Mouse (Mus musculus): ENCODE measurements around the gene Pga5.

Gene Pga5

GRCm38 (mm10) chr19:10665499-10665898, 12.4 kb downstream of the Pga5 start:
- DNase-seq (ENCODE audit: low spot score in 2 of 2): peak in 1 of 2 experiments; percentile 37

GRCm38 (mm10) chr19:10665093-10665492, 12.8 kb downstream of the Pga5 start:
- DNase-seq (ENCODE audit: low spot score in 2 of 2): no peak

- no peak for DNase-seq (ENCODE audit: low spot score in 2 of 2)
Observed at GRCm38 (mm10) chr19:10662665-10663064, 15.2 kb downstream of the Pga5 start.

DNA sequence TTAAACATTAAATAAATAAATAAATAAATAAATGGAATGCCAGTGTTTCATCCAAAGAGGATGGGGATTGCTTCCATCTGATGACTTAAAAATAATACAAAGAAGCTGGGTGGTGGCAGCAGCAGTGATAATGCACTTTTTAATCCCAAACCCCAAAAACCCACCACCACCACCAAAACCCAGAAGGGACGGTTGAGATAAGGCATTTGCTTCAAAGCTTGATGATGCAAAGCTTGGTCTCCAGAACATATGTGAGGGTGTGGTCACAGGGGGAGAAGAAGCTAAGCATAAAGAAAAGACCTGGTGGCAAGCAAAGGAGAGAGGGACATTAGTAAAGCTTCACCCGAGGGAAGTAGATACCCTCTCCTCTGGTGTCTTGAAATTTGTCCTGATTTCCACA, 16.0 kb downstream of the Pga5 start:
- no peak for DNase-seq (ENCODE audit: low spot score in 2 of 2)

DNA sequence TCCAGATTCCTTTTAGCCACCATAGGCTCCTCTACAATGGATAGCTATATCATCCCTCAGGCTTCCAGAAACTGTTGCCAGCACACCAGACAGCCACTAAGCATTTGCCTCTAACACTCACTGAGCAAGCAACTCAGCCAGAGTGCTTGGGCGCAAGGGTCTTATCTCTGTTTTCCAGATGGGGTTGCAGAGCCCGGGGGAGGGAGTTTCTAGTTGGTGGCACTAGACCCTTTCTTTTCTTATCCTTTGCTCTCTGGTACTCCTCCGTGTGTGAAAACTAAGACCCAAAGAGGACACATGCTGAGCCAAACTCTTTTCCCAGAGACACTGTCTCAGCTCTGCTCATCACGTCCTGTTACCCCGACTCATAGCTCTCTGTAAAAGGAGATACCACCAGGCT, 16.5 kb downstream of the Pga5 start:
- no peak for DNase-seq (ENCODE audit: low spot score in 2 of 2)

DNA sequence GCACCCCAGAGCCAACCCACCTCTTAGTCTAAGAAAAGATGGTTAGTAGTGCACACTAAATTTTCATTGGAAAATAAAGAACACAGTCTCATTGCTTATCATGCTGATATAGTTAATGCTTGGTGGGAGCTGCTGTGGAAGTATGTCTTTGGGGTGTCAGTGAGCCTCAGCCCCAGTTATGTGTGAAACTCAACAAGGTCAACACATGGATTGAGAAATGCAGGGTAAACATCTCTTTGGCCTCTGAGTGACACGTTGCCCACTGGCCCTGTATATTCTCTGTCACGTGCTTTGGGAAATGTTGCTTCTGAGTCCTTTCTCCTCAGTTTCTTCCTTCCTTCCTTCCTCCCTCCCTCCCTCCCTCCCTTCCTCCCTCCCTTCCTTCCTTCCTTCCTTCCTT, 19.5 kb downstream of the Pga5 start:
- no peak for DNase-seq (ENCODE audit: low spot score in 2 of 2)

DNA sequence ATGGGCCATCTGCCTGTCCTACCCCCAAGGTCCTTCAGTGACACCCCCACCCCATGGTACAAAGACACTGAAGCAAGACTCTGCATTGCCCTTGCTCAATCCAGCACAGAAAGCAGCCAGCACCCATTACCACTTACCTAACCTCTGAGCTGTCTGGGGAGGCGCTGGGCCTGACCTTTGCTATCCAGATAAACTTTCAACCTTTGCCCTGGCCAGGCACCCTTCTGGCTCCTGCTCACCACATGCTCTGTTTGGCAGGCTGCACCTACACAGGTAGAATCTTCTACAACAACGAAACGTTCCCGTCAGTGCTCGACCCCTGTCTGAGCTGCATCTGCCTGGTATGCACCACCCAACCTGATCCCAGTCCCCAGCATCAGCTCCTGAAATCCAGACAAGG, 20.1 kb downstream of the Pga5 start:
- no peak for DNase-seq (ENCODE audit: low spot score in 2 of 2)

- DNase-seq (ENCODE audit: low spot score in 2 of 2): no peak
Observed at GRCm38 (mm10) chr19:10656058-10656457, 21.8 kb downstream of the Pga5 start.

DNA sequence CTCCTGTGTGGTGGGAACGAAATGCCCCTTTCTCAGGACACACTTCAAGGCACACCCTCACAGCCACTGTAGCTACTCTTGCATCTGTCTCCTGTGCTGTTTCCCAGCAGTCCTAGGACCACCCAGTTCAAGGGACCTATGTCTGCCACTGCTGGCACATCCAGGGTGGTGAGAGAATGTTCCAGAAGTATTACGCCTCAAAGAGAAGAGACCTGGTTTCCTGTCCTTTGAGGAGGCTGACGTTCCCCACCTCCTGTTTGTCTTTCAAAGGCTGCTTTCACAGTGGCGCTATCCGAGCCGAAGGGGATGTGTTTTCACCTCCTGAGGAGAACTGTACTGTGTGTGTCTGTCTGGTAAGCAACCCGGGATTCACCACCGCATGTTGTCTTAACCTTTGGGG, 29.7 kb downstream of the Pga5 start:
- DNase-seq (ENCODE audit: low spot score in 2 of 2): no peak

DNA sequence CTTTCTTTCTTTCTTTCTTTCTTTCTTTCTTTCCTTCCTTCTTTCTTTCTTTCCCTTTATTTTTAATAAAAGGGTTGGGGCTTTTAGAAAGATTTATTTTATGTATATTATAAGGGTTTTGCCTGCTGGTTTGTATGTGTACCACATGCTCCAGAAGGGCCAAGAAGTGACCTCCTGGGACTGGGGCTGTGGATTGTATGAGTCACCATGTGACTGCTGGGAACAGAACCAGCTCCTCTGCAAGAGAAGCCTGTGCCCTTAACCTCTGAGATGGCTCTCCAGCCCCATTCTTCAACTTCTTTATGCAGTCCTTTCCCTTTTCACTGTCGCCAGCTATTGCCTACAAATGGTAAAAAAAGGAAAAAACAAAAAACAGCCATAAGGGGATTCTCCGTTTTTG, 32.3 kb downstream of the Pga5 start:
- no peak for DNase-seq (ENCODE audit: low spot score in 2 of 2)

DNA sequence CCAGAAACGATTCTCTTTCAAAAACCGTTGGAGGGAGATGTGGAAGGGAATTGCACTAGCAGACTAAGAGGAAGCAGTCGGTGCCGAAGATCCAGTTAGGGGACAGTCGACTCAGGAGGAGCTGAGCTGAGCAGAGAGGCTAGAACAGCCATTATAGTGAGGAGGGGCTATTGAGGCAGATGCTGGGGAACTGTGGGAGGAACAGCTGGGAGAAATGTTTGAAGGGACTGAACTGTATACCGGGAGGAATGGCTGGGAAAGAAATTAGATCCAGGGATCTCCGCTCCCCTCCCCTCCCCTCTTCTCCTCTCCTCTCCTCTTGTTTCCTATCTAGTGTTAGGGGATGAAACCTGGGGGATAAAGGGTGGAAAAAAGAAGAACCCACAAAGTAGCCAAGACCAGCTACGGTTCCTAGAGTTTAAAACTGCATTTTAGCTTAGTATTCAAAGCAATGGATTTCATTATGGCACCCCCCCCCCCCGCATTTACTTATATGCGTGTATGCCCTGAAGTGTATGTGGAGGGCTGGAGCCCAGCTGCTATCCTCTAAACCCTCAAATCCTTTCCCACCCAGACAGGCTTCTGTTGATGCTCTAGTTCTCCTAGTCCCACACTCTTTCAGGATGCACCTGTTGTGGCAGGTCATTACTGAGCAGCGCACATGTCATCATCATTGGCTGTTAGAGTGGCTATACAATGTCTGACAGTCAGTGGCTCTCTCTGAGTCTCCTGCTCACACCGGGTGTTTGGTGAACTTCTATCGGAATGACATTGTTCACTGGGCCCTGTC, 37.1 kb downstream of the Pga5 start:
- no peak for DNase-seq (ENCODE audit: low spot score in 2 of 2)

- no peak for DNase-seq (ENCODE audit: low spot score in 2 of 2)
Observed at GRCm38 (mm10) chr19:10640080-10640479, 37.8 kb downstream of the Pga5 start.

- no peak for DNase-seq (ENCODE audit: low spot score in 2 of 2)
Observed at GRCm38 (mm10) chr19:10637840-10638239, 40.0 kb downstream of the Pga5 start.

GRCm38 (mm10) chr19:10634872-10635318, 43.0 kb downstream of the Pga5 start:
- DNase-seq (ENCODE audit: low spot score in 2 of 2): peak; percentile 60 to 62

DNA sequence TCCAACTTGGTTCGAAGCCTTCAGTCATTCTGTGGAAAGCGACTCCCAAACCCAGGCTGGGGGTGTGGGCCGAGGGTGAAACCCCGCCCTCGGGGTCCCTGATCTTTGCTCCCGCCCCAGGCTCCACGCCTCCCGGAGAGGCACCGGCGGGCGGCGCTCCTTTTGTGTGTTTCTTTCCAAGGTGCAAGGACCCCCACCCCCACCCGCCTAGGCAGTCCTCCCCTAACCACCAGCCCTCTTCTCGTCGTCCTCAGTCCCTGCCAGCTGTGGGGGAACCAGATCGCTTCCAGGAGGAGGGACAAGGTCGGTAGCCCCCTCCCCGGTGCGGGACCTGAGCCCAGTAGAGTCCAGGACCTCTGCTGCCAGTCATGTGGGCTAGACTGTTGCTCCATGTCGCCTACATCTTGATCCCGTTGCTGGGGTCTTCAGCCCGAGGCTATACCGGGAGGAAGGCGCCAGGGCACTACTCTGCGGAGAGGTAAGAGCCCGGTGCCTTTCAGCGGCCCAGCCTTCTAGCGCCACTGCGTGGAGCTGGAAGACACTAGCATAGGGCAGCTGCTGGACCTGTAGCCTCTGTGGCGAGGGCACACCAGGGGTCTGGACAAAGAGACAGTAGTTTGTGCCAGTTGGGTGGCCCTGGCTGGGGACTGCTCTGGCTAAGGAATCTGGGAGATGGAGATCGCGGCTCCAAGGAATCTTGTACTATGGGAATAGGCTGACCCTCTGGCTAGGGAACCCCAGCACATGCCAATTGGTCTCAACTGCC, 43.6 kb downstream of the Pga5 start, which contains the start of gene Vwce:
TSS of gene Vwce (plus strand) at position 108 of the 766 bp plus-strand sequence.
- DNase-seq (ENCODE audit: low spot score in 2 of 2): no peak
